ENCODE assay signal across 8 mouse cellular contexts in the genomic region with DNA sequence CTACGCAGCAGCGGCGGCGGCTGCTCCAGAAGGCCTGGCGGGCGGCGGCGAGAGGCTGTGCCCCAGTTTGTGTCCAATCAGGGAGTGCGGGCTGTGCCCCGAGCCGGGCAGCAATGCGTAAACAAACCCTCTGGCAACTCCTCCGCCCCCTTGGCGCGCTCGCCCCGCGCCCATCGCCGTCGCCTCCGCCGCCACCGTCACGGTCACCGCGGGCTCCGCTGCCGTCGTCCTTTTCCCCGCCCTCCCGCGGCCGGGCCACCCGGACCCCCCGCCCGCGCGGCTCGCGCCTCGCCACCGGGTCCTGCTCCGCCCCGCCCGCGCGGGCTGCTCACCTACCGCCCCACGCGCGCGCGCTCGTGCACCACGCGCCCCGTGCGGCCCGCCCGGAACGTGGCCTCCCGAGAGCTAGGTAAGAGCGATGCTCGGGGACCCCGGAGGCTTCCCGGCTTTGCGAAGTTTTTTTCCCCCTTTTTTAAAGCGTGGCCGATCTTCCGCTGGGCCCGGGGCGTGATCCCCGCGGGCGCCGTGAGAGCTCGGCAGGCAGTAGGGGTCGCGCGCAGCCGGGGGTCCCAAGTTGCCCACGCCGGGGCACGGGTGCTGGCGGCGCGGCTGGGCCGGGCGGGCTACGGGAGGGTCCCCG. TPM values are rescaled to one million over a fixed set of nuclear protein-coding genes. Genes with fewer than 3 reads are reported as not detected.
DNase-seq lines count a peak whose midpoint lies in the region; ATAC-seq and TF ChIP-seq lines count a peak whose summit lies in the region.

A gene (plus strand): TSS at position 149 of the 640 bp plus-strand sequence.

- no peaks in the 10 kb centered on the region for H3K9me3 ChIP-seq in ES-E14 (ENCODE audit: control insufficient read depth, insufficient read depth, low read depth, low read length)
- no peaks in the 10 kb centered on the region for H3K9me3 ChIP-seq in hindbrain, embryonic 11.5 days (ENCODE audit: control insufficient read depth, low read length)
- H3K9me3 ChIP-seq in lung, postnatal 0 days (ENCODE audit: low read length) = no peaks in the 10 kb centered on the region

- H3K27ac ChIP-seq in ES-E14 (ENCODE audit: insufficient read depth, low read depth, low read length, poor library complexity, severe bottlenecking) = no peak within 1 kb of the TSS
- no peak within 1 kb of the TSS for H3K27ac ChIP-seq in hindbrain, embryonic 11.5 days (ENCODE audit: low read depth, low read length)
- peak within 1 kb of the TSS; percentile 79 for H3K27ac ChIP-seq in lung, postnatal 0 days (ENCODE audit: low read length)
- H3K27ac ChIP-seq in thymus, adult 2 months (ENCODE audit: control insufficient read depth, insufficient read depth, low read length) = peak within 1 kb of the TSS; percentile 7; the same call in 1 of the 2 replicates

- ATAC-seq in hindbrain, embryonic 11.5 days (ENCODE audit: low FRiP score) = peak; percentile 79
- peak; percentile 90 for ATAC-seq in lung, postnatal 0 days

- H3K27me3 ChIP-seq in hindbrain, embryonic 11.5 days (ENCODE audit: control insufficient read depth, insufficient read depth, low read length) = peaks cover 30% of the 10 kb centered on the region
- H3K27me3 ChIP-seq in lung, postnatal 0 days (replicated peaks; ENCODE audit: insufficient read depth, low read length) = no peaks in the 10 kb centered on the region
- H3K27me3 ChIP-seq in thymus, adult 2 months (ENCODE audit: control insufficient read depth, insufficient read depth, low read length) = no peaks in the 10 kb centered on the region

- 0 out of 4 replicates have a peak, but pooled peaks cover 0 to 2% of the 10 kb centered on the region in 2 experiments for H3K4me1 ChIP-seq in ES-E14 (ENCODE audit: control insufficient read depth in 2 of 2, insufficient read depth in 2 of 2, low read length in 2 of 2, poor library complexity in 1 of 2)
- no peaks in the 10 kb centered on the region for H3K4me1 ChIP-seq in hindbrain, embryonic 11.5 days (replicated peaks; ENCODE audit: control insufficient read depth, insufficient read depth, low read length)
- no peaks in the 10 kb centered on the region for H3K4me1 ChIP-seq in lung, postnatal 0 days (ENCODE audit: insufficient read depth, low read depth, low read length)
- peaks cover 13% of the 10 kb centered on the region for H3K4me1 ChIP-seq in thymus, adult 2 months (replicated peaks; ENCODE audit: control insufficient read depth, insufficient read depth, low read length)

- under 1% methylated on average over 55 of the region's 92 CpGs for WGBS in hindbrain, embryonic 11.5 days
- WGBS in lung, postnatal 0 days = under 1% methylated on average over 55 of the region's 92 CpGs
- WGBS in thymus, adult 2 months = under 1% methylated on average over 70 of the region's 92 CpGs

- TF ChIP-seq POLR2A in thymus, adult 2 months (IDR thresholded peaks at IDR 0.05; ENCODE audit: control insufficient read depth, extremely low read depth, insufficient read depth, low read length, poor library complexity) = peak; percentile 33; the same call in 1 of the 2 replicates

- H3K9ac ChIP-seq in ES-E14 (ENCODE audit: insufficient read depth, low read depth, low read length, poor library complexity, severe bottlenecking) = peak within 1 kb of the TSS; percentile 70
- H3K9ac ChIP-seq in hindbrain, embryonic 11.5 days (ENCODE audit: low read depth, low read length) = peak within 1 kb of the TSS; percentile 7; the same call in 1 of the 2 replicates
- peak within 1 kb of the TSS; percentile 51 for H3K9ac ChIP-seq in lung, postnatal 0 days (replicated peaks; ENCODE audit: low read depth)

- H3K4me2 ChIP-seq in hindbrain, embryonic 11.5 days (replicated peaks; ENCODE audit: low read depth, low read length) = peak within 1 kb of the TSS; percentile 100
- H3K4me2 ChIP-seq in lung, postnatal 0 days (replicated peaks; ENCODE audit: low read depth, low read length) = peak within 1 kb of the TSS; percentile 100

- in situ Hi-C loops in ES-E14 (cut with MboI; ENCODE audit: low sequenced_read_pairs in 2 of 2, unreplicated experiment in 2 of 2) = no loop called here

- H3K36me3 ChIP-seq in ES-E14 (ENCODE audit: control insufficient read depth, insufficient read depth, low read length, poor library complexity, severe bottlenecking) = no peaks in the 10 kb centered on the region
- H3K36me3 ChIP-seq in hindbrain, embryonic 11.5 days (ENCODE audit: control insufficient read depth, insufficient read depth, low read length) = no peaks in the 10 kb centered on the region
- no peaks in the 10 kb centered on the region for H3K36me3 ChIP-seq in lung, postnatal 0 days (ENCODE audit: insufficient read depth, low read length)
- no peaks in the 10 kb centered on the region for H3K36me3 ChIP-seq in thymus, adult 2 months (ENCODE audit: control insufficient read depth, insufficient read depth, low read length)

- no peak for TF ChIP-seq EP300 in lung, postnatal 0 days (IDR thresholded peaks at IDR 0.05)

- peak; percentile 9 for DNase-seq in ES-E14 (ENCODE audit: low read depth, low spot score)
- DNase-seq in cerebellum, adult 9-10 months = peak; percentile 80
- DNase-seq in frontal cortex, postnatal 10 days (ENCODE audit: low spot score in 2 of 2) = peak; percentile 18 to 56
- peak; percentile 70 for DNase-seq in hindbrain, embryonic 11.5 days (ENCODE audit: low spot score)
- peak; percentile 54 to 74 for DNase-seq in layer of hippocampus, postnatal 10 days (ENCODE audit: low spot score in 2 of 2)
- DNase-seq in lung, postnatal 0 days (ENCODE audit: low spot score) = peak; percentile 85
- DNase-seq in ovary, adult 18-20 months (ENCODE audit: low spot score) = peak; percentile 65
- peak; percentile 70 for DNase-seq in thymus, adult 2 months

- no peak for TF ChIP-seq CTCF in lung, postnatal 0 days (IDR thresholded peaks at IDR 0.05)
- TF ChIP-seq CTCF in thymus, adult 2 months (IDR thresholded peaks at IDR 0.05; ENCODE audit: borderline replicate concordance, control insufficient read depth, extremely low read depth, insufficient read depth, low read length, poor library complexity) = no peak; the same call in 1 of the 2 replicates

- H3K4me3 ChIP-seq in ES-E14 (ENCODE audit: insufficient read depth in 1 of 2, low read depth in 1 of 2, low read length in 2 of 2, poor library complexity in 1 of 2, severe bottlenecking in 1 of 2) = peak within 1 kb of the TSS; percentile 82 to 83
- H3K4me3 ChIP-seq in hindbrain, embryonic 11.5 days (ENCODE audit: low read depth, low read length) = peak within 1 kb of the TSS; percentile 65
- H3K4me3 ChIP-seq in lung, postnatal 0 days (ENCODE audit: low read depth, low read length) = peak within 1 kb of the TSS; percentile 81
- peak within 1 kb of the TSS; percentile 89 for H3K4me3 ChIP-seq in thymus, adult 2 months (ENCODE audit: control insufficient read depth, insufficient read depth, low read length)

TF ChIP-seq in ES-E14, 5 proteins besides CTCF, POLR2A, EP300 and RAD21:
- TF ChIP-seq CHD2 (IDR thresholded peaks at IDR 0.05; ENCODE audit: low read depth, low read length) (no peak), ZC3H11A (IDR thresholded peaks at IDR 0.05; ENCODE audit: borderline replicate concordance, low read depth, low read length) (no peak), ZNF384 (IDR thresholded peaks at IDR 0.05; ENCODE audit: low read depth, low read length) (no peak), MAFK (IDR thresholded peaks at IDR 0.05; ENCODE audit: insufficient read depth, low read depth, low read length) (no peak), HCFC1 (IDR thresholded peaks at IDR 0.05; ENCODE audit: borderline replicate concordance, insufficient read depth, low read length) (no peak)

RNA-seq across cellular contexts. Expression of the gene that starts here (rescaled TPM):
- 16.0 and 21.5 TPM in 2 replicates for total RNA-seq in ES-E14 (2012; rRNA removed)
- 10.6 and 11.0 TPM in 2 replicates for polyA plus RNA-seq in hindbrain, embryonic 11.5 days (2014; fragmentation: Nextera tagmentation; extraction: Ambion mirVana)
- total RNA-seq in layer of hippocampus, postnatal 10 days (2021) = 10 to 100 TPM in 1 of 2 experiments, 1 to 10 TPM in 1; 6.4 to 11.0 TPM
- polyA plus RNA-seq in lung, postnatal 0 days (2015; fragmentation: Nextera tagmentation; extraction: Ambion mirVana) = 23.2 and 24.2 TPM in 2 replicates
- 18.5 and 21.2 TPM in 2 replicates for polyA plus RNA-seq in thymus, adult 2 months (2012; rRNA removed)

Comparison
In these comparisons a context has a peak if more than half of its experiments do, and no peak if none do; other contexts are left out.
1. DNase-seq: peak in every context shown above with its lines; median percentile 85 in lung, postnatal 0 days; 80 in cerebellum, adult 9-10 months; 70 in hindbrain, embryonic 11.5 days; 70 in thymus, adult 2 months; 65 in ovary, adult 18-20 months; 64 in layer of hippocampus, postnatal 10 days; 37 in frontal cortex, postnatal 10 days; 9 in ES-E14.
2. H3K27ac ChIP-seq: peak in lung, postnatal 0 days (single experiment) and thymus, adult 2 months (single experiment); none in ES-E14 (single experiment) and hindbrain, embryonic 11.5 days (single experiment).
3. H3K9ac ChIP-seq: peak in every context shown above with its lines; median percentile 70 in ES-E14; 51 in lung, postnatal 0 days; 7 in hindbrain, embryonic 11.5 days.
4. Peak in every context shown above with its lines, with median percentiles within 50 percentile points of each other: H3K4me3 ChIP-seq.